Mouse (Mus musculus): Measurements from ENCODE around the gene Chd6. TPM values are rescaled to one million over a fixed set of nuclear protein-coding genes. Genes with fewer than 3 reads are reported as not detected.

Chd6 gene
- 42.8 and 47.8 TPM in 2 replicates for polyA plus RNA-seq (2016; fragmentation: Nextera tagmentation; extraction: Ambion mirVana)

GRCm38 (mm10) chr2:161108933-161109371 is at the start of gene Chd6:
Gene Chd6 (minus strand): TSS chr2:161109075.
- no peaks in the 10 kb centered on the region for H3K9me3 ChIP-seq
- no peaks in the 10 kb centered on the region for H3K27me3 ChIP-seq
- peak; percentile 99 for ATAC-seq (ENCODE audit: low FRiP score, low read depth)
- peaks cover 17% of the 10 kb centered on the region for H3K4me1 ChIP-seq
- WGBS, result under 1% methylated on average over 26 of the region's 27 CpGs
- peak within 1 kb of the TSS; percentile 98 for H3K27ac ChIP-seq (replicated peaks)
- H3K4me2 ChIP-seq (replicated peaks), result peak within 1 kb of the TSS; percentile 68
- no peaks in the 10 kb centered on the region for H3K36me3 ChIP-seq
- peak within 1 kb of the TSS; percentile 99 for H3K4me3 ChIP-seq
- peak within 1 kb of the TSS; percentile 96 for H3K9ac ChIP-seq (replicated peaks)

- ATAC-seq (ENCODE audit: low FRiP score, low read depth), result 0 out of 2 replicates have a peak, but pooled peaks have one; percentile 34
- 71% methylated on average over 7 of the region's 7 CpGs for WGBS
Observed at GRCm38 (mm10) chr2:161150004-161150842, 41.3 kb upstream of the Chd6 start.

GRCm38 (mm10) chr2:161148428-161149020 is 39.6 kb upstream of the Chd6 start:
- Histone ChIP-seq H3K36me3 (no peaks in the 10 kb centered on the region), H3K9ac (replicated peaks) (no peak overlapping the region), H3K4me1 (peaks cover 19% of the 10 kb centered on the region), H3K27ac (replicated peaks) (0 out of 2 replicates have a peak overlapping the region, but pooled peaks have one; percentile 4), H3K27me3 (no peaks in the 10 kb centered on the region), H3K9me3 (no peaks in the 10 kb centered on the region), H3K4me3 (no peak overlapping the region), H3K4me2 (replicated peaks) (no peak overlapping the region)
- ATAC-seq (ENCODE audit: low FRiP score, low read depth), result no peak
- WGBS, result 38% methylated on average over 3 of the region's 3 CpGs

More at GRCm38 (mm10) chr2:161150004-161150842, 41.3 kb upstream of the Chd6 start:
- Histone ChIP-seq H3K9me3 (no peaks in the 10 kb centered on the region), H3K4me3 (no peak overlapping the region), H3K27ac (replicated peaks) (peak overlapping the region; percentile 27; the same call in 1 of the 2 replicates), H3K4me1 (peaks cover 19% of the 10 kb centered on the region), H3K27me3 (no peaks in the 10 kb centered on the region), H3K4me2 (replicated peaks) (no peak overlapping the region), H3K36me3 (no peaks in the 10 kb centered on the region), H3K9ac (replicated peaks) (no peak overlapping the region)

GRCm38 (mm10) chr2:161147656-161148427 is 39.0 kb upstream of the Chd6 start:
- Histone ChIP-seq H3K4me3 (no peak overlapping the region), H3K4me2 (replicated peaks) (no peak overlapping the region), H3K4me1 (peaks cover 19% of the 10 kb centered on the region), H3K9ac (replicated peaks) (no peak overlapping the region), H3K27me3 (no peaks in the 10 kb centered on the region), H3K27ac (replicated peaks) (peak overlapping the region; percentile 63; the same call in 1 of the 2 replicates), H3K36me3 (no peaks in the 10 kb centered on the region), H3K9me3 (no peaks in the 10 kb centered on the region)
- 55% methylated on average over 4 of the region's 4 CpGs for WGBS
- ATAC-seq (ENCODE audit: low FRiP score, low read depth), result peak; percentile 87

- no peak overlapping the region for H3K9ac ChIP-seq (replicated peaks)
- no peak overlapping the region for H3K4me3 ChIP-seq
- H3K27me3 ChIP-seq, result no peaks in the 10 kb centered on the region
- no peaks in the 10 kb centered on the region for H3K9me3 ChIP-seq
- no peak for ATAC-seq (ENCODE audit: low FRiP score, low read depth)
- H3K36me3 ChIP-seq, result no peaks in the 10 kb centered on the region
- H3K4me1 ChIP-seq, result peaks cover 12% of the 10 kb centered on the region
- no peak overlapping the region for H3K27ac ChIP-seq (replicated peaks)
- no peak overlapping the region for H3K4me2 ChIP-seq (replicated peaks)
- WGBS, result 93% methylated on average over 4 of the region's 4 CpGs
Observed at GRCm38 (mm10) chr2:161144799-161145198, 35.9 kb upstream of the Chd6 start.

- H3K27ac ChIP-seq (replicated peaks), result no peak overlapping the region
- ATAC-seq (ENCODE audit: low FRiP score, low read depth), result no peak
- no peak overlapping the region for H3K4me3 ChIP-seq
- no peak overlapping the region for H3K4me2 ChIP-seq (replicated peaks)
- no peaks in the 10 kb centered on the region for H3K4me1 ChIP-seq
- no peaks in the 10 kb centered on the region for H3K9me3 ChIP-seq
- WGBS, result 69% methylated on average over 11 of the region's 11 CpGs
- no peaks in the 10 kb centered on the region for H3K27me3 ChIP-seq
- H3K36me3 ChIP-seq, result no peaks in the 10 kb centered on the region
- H3K9ac ChIP-seq (replicated peaks), result no peak overlapping the region
Observed at GRCm38 (mm10) chr2:161138672-161139536, 30.0 kb upstream of the Chd6 start.

- Histone ChIP-seq H3K4me3 (no peak overlapping the region), H3K4me1 (no peaks in the 10 kb centered on the region), H3K9me3 (no peaks in the 10 kb centered on the region), H3K27ac (replicated peaks) (no peak overlapping the region), H3K9ac (replicated peaks) (no peak overlapping the region), H3K27me3 (no peaks in the 10 kb centered on the region), H3K36me3 (no peaks in the 10 kb centered on the region), H3K4me2 (replicated peaks) (no peak overlapping the region)
- no peak for ATAC-seq (ENCODE audit: low FRiP score, low read depth)
- WGBS, result 88% methylated on average over 3 of the region's 3 CpGs
Observed at GRCm38 (mm10) chr2:161136999-161137398, 28.1 kb upstream of the Chd6 start.

- Histone ChIP-seq H3K36me3 (no peaks in the 10 kb centered on the region), H3K27ac (replicated peaks) (no peak overlapping the region), H3K9ac (replicated peaks) (no peak overlapping the region), H3K27me3 (no peaks in the 10 kb centered on the region), H3K4me2 (replicated peaks) (no peak overlapping the region), H3K9me3 (no peaks in the 10 kb centered on the region), H3K4me1 (no peaks in the 10 kb centered on the region), H3K4me3 (no peak overlapping the region)
- 76% methylated on average over 10 of the region's 10 CpGs for WGBS
- ATAC-seq (ENCODE audit: low FRiP score, low read depth), result no peak
Observed at GRCm38 (mm10) chr2:161128367-161129111, 19.7 kb upstream of the Chd6 start.

GRCm38 (mm10) chr2:161112011-161112410 is 3.1 kb upstream of the Chd6 start:
- no peak overlapping the region for H3K4me3 ChIP-seq
- WGBS, result 78% methylated on average over 5 of the region's 5 CpGs
- no peak overlapping the region for H3K4me2 ChIP-seq (replicated peaks)
- H3K4me1 ChIP-seq, result peaks cover 14% of the 10 kb centered on the region
- no peaks in the 10 kb centered on the region for H3K9me3 ChIP-seq
- no peaks in the 10 kb centered on the region for H3K36me3 ChIP-seq
- ATAC-seq (ENCODE audit: low FRiP score, low read depth), result no peak
- no peak overlapping the region for H3K9ac ChIP-seq (replicated peaks)
- H3K27ac ChIP-seq (replicated peaks), result no peak overlapping the region
- H3K27me3 ChIP-seq, result no peaks in the 10 kb centered on the region

- Histone ChIP-seq H3K9ac (replicated peaks) (peak overlapping the region; percentile 53), H3K4me1 (peaks cover 17% of the 10 kb centered on the region), H3K4me3 (peak overlapping the region; percentile 99), H3K9me3 (no peaks in the 10 kb centered on the region), H3K36me3 (no peaks in the 10 kb centered on the region), H3K27me3 (no peaks in the 10 kb centered on the region), H3K27ac (replicated peaks) (peak overlapping the region; percentile 64), H3K4me2 (replicated peaks) (peak overlapping the region; percentile 61)
- ATAC-seq (ENCODE audit: low FRiP score, low read depth), result no peak
- WGBS, result under 1% methylated on average over 25 of the region's 26 CpGs
Observed at GRCm38 (mm10) chr2:161109398-161109821, 535 bp upstream of the Chd6 start.

All from midbrain, embryonic 12.5 days (tissue).